Mouse (Mus musculus): ENCODE data around the gene Dmc1. TPM values are rescaled to one million over a fixed set of nuclear protein-coding genes. Genes with fewer than 3 reads are reported as not detected.

Gene Dmc1
- polyA plus RNA-seq, 1 experiment from 2014 or later: 0.52 TPM

GRCm38 (mm10) chr15:79525979-79526768, 78.7 kb downstream of the Dmc1 start:
- no peaks in the 10 kb centered on the region for H3K4me1 ChIP-seq
- WGBS (ENCODE audit: insufficient replicate concordance): 61% methylated on average over 9 of the region's 9 CpGs
- no peak overlapping the region for H3K4me2 ChIP-seq
- H3K9me3 ChIP-seq (replicated peaks): no peaks in the 10 kb centered on the region
- no peak overlapping the region for H3K4me3 ChIP-seq
- no peak for ATAC-seq
- H3K27me3 ChIP-seq (replicated peaks): 0 out of 2 replicates have a peak, but pooled peaks cover 15% of the 10 kb centered on the region
- peaks cover 55% of the 10 kb centered on the region for H3K36me3 ChIP-seq
- H3K9ac ChIP-seq: no peak overlapping the region
- no peak overlapping the region for H3K27ac ChIP-seq

GRCm38 (mm10) chr15:79525564-79525963, 79.3 kb downstream of the Dmc1 start:
- H3K4me3 ChIP-seq: no peak overlapping the region
- 84% methylated on average over 5 of the region's 5 CpGs for WGBS (ENCODE audit: insufficient replicate concordance)
- no peak overlapping the region for H3K9ac ChIP-seq
- H3K4me1 ChIP-seq: no peaks in the 10 kb centered on the region
- 0 out of 2 replicates have a peak, but pooled peaks cover 15% of the 10 kb centered on the region for H3K27me3 ChIP-seq (replicated peaks)
- no peak overlapping the region for H3K4me2 ChIP-seq
- no peak overlapping the region for H3K27ac ChIP-seq
- H3K36me3 ChIP-seq: peaks cover 49% of the 10 kb centered on the region
- H3K9me3 ChIP-seq (replicated peaks): no peaks in the 10 kb centered on the region
- ATAC-seq: no peak

GRCm38 (mm10) chr15:79519400-79520220, 85.3 kb downstream of the Dmc1 start:
- no peak overlapping the region for H3K27ac ChIP-seq
- H3K4me2 ChIP-seq: peak overlapping the region; percentile 42
- WGBS (ENCODE audit: insufficient replicate concordance): 38% methylated on average over 16 of the region's 16 CpGs
- peaks cover 36% of the 10 kb centered on the region for H3K4me1 ChIP-seq
- no peak overlapping the region for H3K4me3 ChIP-seq
- 0 out of 2 replicates have a peak, but pooled peaks have one; percentile 36 for ATAC-seq
- no peaks in the 10 kb centered on the region for H3K9me3 ChIP-seq (replicated peaks)
- no peak overlapping the region for H3K9ac ChIP-seq
- H3K27me3 ChIP-seq (replicated peaks): peaks cover 61% of the 10 kb centered on the region
- no peaks in the 10 kb centered on the region for H3K36me3 ChIP-seq

GRCm38 (mm10) chr15:79518571-79518970, 86.3 kb downstream of the Dmc1 start:
- no peak overlapping the region for H3K9ac ChIP-seq
- WGBS (ENCODE audit: insufficient replicate concordance): 68% methylated on average over 3 of the region's 3 CpGs
- peaks cover 71% of the 10 kb centered on the region for H3K27me3 ChIP-seq (replicated peaks)
- H3K4me2 ChIP-seq: no peak overlapping the region
- H3K36me3 ChIP-seq: no peaks in the 10 kb centered on the region
- H3K9me3 ChIP-seq (replicated peaks): no peaks in the 10 kb centered on the region
- ATAC-seq: no peak
- H3K4me1 ChIP-seq: peaks cover 36% of the 10 kb centered on the region
- H3K4me3 ChIP-seq: no peak overlapping the region
- no peak overlapping the region for H3K27ac ChIP-seq

GRCm38 (mm10) chr15:79517710-79518109, 87.2 kb downstream of the Dmc1 start:
- Histone ChIP-seq H3K27me3 (replicated peaks) (peaks cover 76% of the 10 kb centered on the region), H3K9ac (no peak overlapping the region), H3K4me3 (no peak overlapping the region), H3K4me1 (peaks cover 36% of the 10 kb centered on the region), H3K4me2 (peak overlapping the region; percentile 80), H3K9me3 (replicated peaks) (no peaks in the 10 kb centered on the region), H3K27ac (no peak overlapping the region), H3K36me3 (no peaks in the 10 kb centered on the region)
- 69% methylated on average over 4 of the region's 4 CpGs for WGBS (ENCODE audit: insufficient replicate concordance)
- no peak for ATAC-seq

- peaks cover 40% of the 10 kb centered on the region for H3K4me1 ChIP-seq
- H3K4me2 ChIP-seq: peak within 1 kb of the TSS; percentile 80
- H3K4me3 ChIP-seq: peak within 1 kb of the TSS; percentile 53
- H3K27me3 ChIP-seq (replicated peaks): peaks cover 78% of the 10 kb centered on the region
- no peaks in the 10 kb centered on the region for H3K36me3 ChIP-seq
- H3K9me3 ChIP-seq (replicated peaks): no peaks in the 10 kb centered on the region
- H3K27ac ChIP-seq: no peak within 1 kb of the TSS
- peak within 1 kb of the TSS; percentile 44; the same call in 1 of the 2 replicates for H3K9ac ChIP-seq
- ATAC-seq: no peak
- WGBS (ENCODE audit: insufficient replicate concordance): 2% methylated on average over 69 of the region's 71 CpGs
These were observed 88.5 kb downstream of the Dmc1 start, which contains the start of gene Kdelr3 for GRCm38 (mm10) chr15:79516171-79517096. TSS of gene Kdelr3 (plus strand) at chr15:79516411.

GRCm38 (mm10) chr15:79513940-79514339, 91.0 kb downstream of the Dmc1 start:
- WGBS (ENCODE audit: insufficient replicate concordance): 12% methylated on average over 9 of the region's 9 CpGs
- peaks cover 100% of the 10 kb centered on the region for H3K27me3 ChIP-seq (replicated peaks)
- H3K4me3 ChIP-seq: no peak overlapping the region
- no peaks in the 10 kb centered on the region for H3K36me3 ChIP-seq
- H3K4me1 ChIP-seq: peaks cover 32% of the 10 kb centered on the region
- H3K4me2 ChIP-seq: no peak overlapping the region
- no peak overlapping the region for H3K9ac ChIP-seq
- no peak overlapping the region for H3K27ac ChIP-seq
- no peaks in the 10 kb centered on the region for H3K9me3 ChIP-seq (replicated peaks)
- ATAC-seq: no peak

GRCm38 (mm10) chr15:79511553-79512320, 93.2 kb downstream of the Dmc1 start:
- peak overlapping the region; percentile 39 for H3K4me3 ChIP-seq
- H3K4me1 ChIP-seq: peaks cover 16% of the 10 kb centered on the region
- H3K27me3 ChIP-seq (replicated peaks): peaks cover 100% of the 10 kb centered on the region
- no peak overlapping the region for H3K9ac ChIP-seq
- H3K27ac ChIP-seq: no peak overlapping the region
- H3K4me2 ChIP-seq: peak overlapping the region; percentile 60
- ATAC-seq: no peak
- 3% methylated on average over 61 of the region's 61 CpGs for WGBS (ENCODE audit: insufficient replicate concordance)
- no peaks in the 10 kb centered on the region for H3K36me3 ChIP-seq
- H3K9me3 ChIP-seq (replicated peaks): no peaks in the 10 kb centered on the region

Small RNA genes within 50 kb of the gene (microRNA-seq; reads per million reads assigned to microRNA genes)
- gene Gm27903: not detected

Other genes with a start within 250 kb of the Dmc1 start
- gene Tmem184b, start 201.5 kb downstream of the Dmc1 start, polyA plus RNA-seq (2016; fragmentation: Nextera tagmentation; extraction: Ambion mirVana): 16.4 and 19.0 TPM in 2 replicates
- 24.1 and 24.7 TPM in 2 replicates for gene Csnk1e, start 149.5 kb downstream of the Dmc1 start, polyA plus RNA-seq (2016; fragmentation: Nextera tagmentation; extraction: Ambion mirVana)
- not detected in 2 replicates for gene Kcnj4, start 99.9 kb downstream of the Dmc1 start, polyA plus RNA-seq (2016; fragmentation: Nextera tagmentation; extraction: Ambion mirVana)
- 8.4 and 10.7 TPM in 2 replicates for gene Kdelr3, start 88.7 kb downstream of the Dmc1 start, polyA plus RNA-seq (2016; fragmentation: Nextera tagmentation; extraction: Ambion mirVana)
- 18.6 and 19.9 TPM in 2 replicates for gene Ddx17, start 58.4 kb downstream of the Dmc1 start, polyA plus RNA-seq (2016; fragmentation: Nextera tagmentation; extraction: Ambion mirVana)
- 0.20 and 0.37 TPM in 2 replicates for gene Fam227a, start 53.8 kb upstream of the Dmc1 start, polyA plus RNA-seq (2016; fragmentation: Nextera tagmentation; extraction: Ambion mirVana)
- gene Cby1, start 54.1 kb upstream of the Dmc1 start, polyA plus RNA-seq (2016; fragmentation: Nextera tagmentation; extraction: Ambion mirVana): 20.3 and 21.8 TPM in 2 replicates
- 209 and 217 TPM in 2 replicates for gene Tomm22, start 65.8 kb upstream of the Dmc1 start, polyA plus RNA-seq (2016; fragmentation: Nextera tagmentation; extraction: Ambion mirVana)
- gene Josd1, start 82.8 kb upstream of the Dmc1 start, polyA plus RNA-seq (2016; fragmentation: Nextera tagmentation; extraction: Ambion mirVana): 37.7 and 38.3 TPM in 2 replicates
- gene Gtpbp1, start 85.7 kb upstream of the Dmc1 start, polyA plus RNA-seq (2016; fragmentation: Nextera tagmentation; extraction: Ambion mirVana): 48.3 and 50.0 TPM in 2 replicates
- 1.6 and 2.9 TPM in 2 replicates for gene Sun2, start 137.4 kb upstream of the Dmc1 start, polyA plus RNA-seq (2016; fragmentation: Nextera tagmentation; extraction: Ambion mirVana)
- 13.5 and 14.0 TPM in 2 replicates for gene Dnal4, start 172.7 kb upstream of the Dmc1 start, polyA plus RNA-seq (2016; fragmentation: Nextera tagmentation; extraction: Ambion mirVana)
- 0.24 and 0.31 TPM in 2 replicates for gene Nptxr, start 199.7 kb upstream of the Dmc1 start, polyA plus RNA-seq (2016; fragmentation: Nextera tagmentation; extraction: Ambion mirVana)
- not detected in 2 replicates for gene Npcd, start 229.1 kb upstream of the Dmc1 start, polyA plus RNA-seq (2016; fragmentation: Nextera tagmentation; extraction: Ambion mirVana)
- gene Cbx6, start 229.6 kb upstream of the Dmc1 start, polyA plus RNA-seq (2016; fragmentation: Nextera tagmentation; extraction: Ambion mirVana): 11.2 and 11.7 TPM in 2 replicates

All from liver, embryonic 12.5 days (tissue).